Mouse (Mus musculus): ENCODE measurements around the gene Hist1h4f. TPM values are rescaled to one million over a fixed set of nuclear protein-coding genes. Genes with fewer than 3 reads are reported as not detected.

Gene Hist1h4f
- polyA plus RNA-seq, 1 experiment from 2014 or later, result not detected

Other genes starting within 250 kb of the Hist1h4f start
- 7.0 TPM for gene Zfp322a, start 182.4 kb downstream of the Hist1h4f start, polyA plus RNA-seq (2014; fragmentation: Illumina TruSeq; extraction: RNeasy Lipid Tissue Mini Kit (QIAGEN cat#74804); ENCODE audit: insufficient read depth, low read depth, low replicate concordance)
- gene Abt1, start 127.8 kb downstream of the Hist1h4f start, polyA plus RNA-seq (2014; fragmentation: Illumina TruSeq; extraction: RNeasy Lipid Tissue Mini Kit (QIAGEN cat#74804); ENCODE audit: insufficient read depth, low read depth, low replicate concordance), result 4.5 TPM
- not detected for gene Btn1a1, start 85.7 kb downstream of the Hist1h4f start, polyA plus RNA-seq (2014; fragmentation: Illumina TruSeq; extraction: RNeasy Lipid Tissue Mini Kit (QIAGEN cat#74804); ENCODE audit: insufficient read depth, low read depth, low replicate concordance)
- gene Btn2a2, start 62.8 kb downstream of the Hist1h4f start, polyA plus RNA-seq (2014; fragmentation: Illumina TruSeq; extraction: RNeasy Lipid Tissue Mini Kit (QIAGEN cat#74804); ENCODE audit: insufficient read depth, low read depth, low replicate concordance), result not detected
- 16.1 TPM for gene Hist1h4h, start 20.6 kb downstream of the Hist1h4f start, polyA plus RNA-seq (2014; fragmentation: Illumina TruSeq; extraction: RNeasy Lipid Tissue Mini Kit (QIAGEN cat#74804); ENCODE audit: insufficient read depth, low read depth, low replicate concordance)
- gene Hist1h2af, start 17.7 kb downstream of the Hist1h4f start, polyA plus RNA-seq (2014; fragmentation: Illumina TruSeq; extraction: RNeasy Lipid Tissue Mini Kit (QIAGEN cat#74804); ENCODE audit: insufficient read depth, low read depth, low replicate concordance), result not detected
- gene Hist1h3g, start 16.2 kb downstream of the Hist1h4f start, polyA plus RNA-seq (2014; fragmentation: Illumina TruSeq; extraction: RNeasy Lipid Tissue Mini Kit (QIAGEN cat#74804); ENCODE audit: insufficient read depth, low read depth, low replicate concordance), result not detected
- 0.28 TPM for gene Hist1h2bh, start 8.3 kb downstream of the Hist1h4f start, polyA plus RNA-seq (2014; fragmentation: Illumina TruSeq; extraction: RNeasy Lipid Tissue Mini Kit (QIAGEN cat#74804); ENCODE audit: insufficient read depth, low read depth, low replicate concordance)
- gene Hist1h3f, start 7.6 kb downstream of the Hist1h4f start, polyA plus RNA-seq (2014; fragmentation: Illumina TruSeq; extraction: RNeasy Lipid Tissue Mini Kit (QIAGEN cat#74804); ENCODE audit: insufficient read depth, low read depth, low replicate concordance), result not detected
- gene Hist1h1d, start 1.6 kb upstream of the Hist1h4f start, polyA plus RNA-seq (2014; fragmentation: Illumina TruSeq; extraction: RNeasy Lipid Tissue Mini Kit (QIAGEN cat#74804); ENCODE audit: insufficient read depth, low read depth, low replicate concordance), result 0.08 TPM
- not detected for gene Hist1h3e, start 10.7 kb upstream of the Hist1h4f start, polyA plus RNA-seq (2014; fragmentation: Illumina TruSeq; extraction: RNeasy Lipid Tissue Mini Kit (QIAGEN cat#74804); ENCODE audit: insufficient read depth, low read depth, low replicate concordance)
- gene Hist1h2ae, start 19.6 kb upstream of the Hist1h4f start, polyA plus RNA-seq (2014; fragmentation: Illumina TruSeq; extraction: RNeasy Lipid Tissue Mini Kit (QIAGEN cat#74804); ENCODE audit: insufficient read depth, low read depth, low replicate concordance), result not detected
- 1.5 TPM for gene Hist1h2bg, start 19.7 kb upstream of the Hist1h4f start, polyA plus RNA-seq (2014; fragmentation: Illumina TruSeq; extraction: RNeasy Lipid Tissue Mini Kit (QIAGEN cat#74804); ENCODE audit: insufficient read depth, low read depth, low replicate concordance)
- not detected for gene Hist1h2bf, start 22.5 kb upstream of the Hist1h4f start, polyA plus RNA-seq (2014; fragmentation: Illumina TruSeq; extraction: RNeasy Lipid Tissue Mini Kit (QIAGEN cat#74804); ENCODE audit: insufficient read depth, low read depth, low replicate concordance)
- gene Hist1h2ad, start 22.7 kb upstream of the Hist1h4f start, polyA plus RNA-seq (2014; fragmentation: Illumina TruSeq; extraction: RNeasy Lipid Tissue Mini Kit (QIAGEN cat#74804); ENCODE audit: insufficient read depth, low read depth, low replicate concordance), result not detected
- gene Hist1h3d, start 24.1 kb upstream of the Hist1h4f start, polyA plus RNA-seq (2014; fragmentation: Illumina TruSeq; extraction: RNeasy Lipid Tissue Mini Kit (QIAGEN cat#74804); ENCODE audit: insufficient read depth, low read depth, low replicate concordance), result 1.1 TPM
- not detected for gene Hist1h4d, start 29.9 kb upstream of the Hist1h4f start, polyA plus RNA-seq (2014; fragmentation: Illumina TruSeq; extraction: RNeasy Lipid Tissue Mini Kit (QIAGEN cat#74804); ENCODE audit: insufficient read depth, low read depth, low replicate concordance)
- gene Hist1h2be, start 69.5 kb upstream of the Hist1h4f start, polyA plus RNA-seq (2014; fragmentation: Illumina TruSeq; extraction: RNeasy Lipid Tissue Mini Kit (QIAGEN cat#74804); ENCODE audit: insufficient read depth, low read depth, low replicate concordance), result 2.7 TPM
- 0.40 TPM for gene Hist1h1e, start 70.9 kb upstream of the Hist1h4f start, polyA plus RNA-seq (2014; fragmentation: Illumina TruSeq; extraction: RNeasy Lipid Tissue Mini Kit (QIAGEN cat#74804); ENCODE audit: insufficient read depth, low read depth, low replicate concordance)
- 0.25 TPM for gene Hist1h2ac, start 132.3 kb upstream of the Hist1h4f start, polyA plus RNA-seq (2014; fragmentation: Illumina TruSeq; extraction: RNeasy Lipid Tissue Mini Kit (QIAGEN cat#74804); ENCODE audit: insufficient read depth, low read depth, low replicate concordance)
- gene Hist1h2bc, start 132.6 kb upstream of the Hist1h4f start, polyA plus RNA-seq (2014; fragmentation: Illumina TruSeq; extraction: RNeasy Lipid Tissue Mini Kit (QIAGEN cat#74804); ENCODE audit: insufficient read depth, low read depth, low replicate concordance), result 123 TPM
- gene Hist1h1t, start 144.2 kb upstream of the Hist1h4f start, polyA plus RNA-seq (2014; fragmentation: Illumina TruSeq; extraction: RNeasy Lipid Tissue Mini Kit (QIAGEN cat#74804); ENCODE audit: insufficient read depth, low read depth, low replicate concordance), result not detected
- 0.68 TPM for gene Hist1h4c, start 146.8 kb upstream of the Hist1h4f start, polyA plus RNA-seq (2014; fragmentation: Illumina TruSeq; extraction: RNeasy Lipid Tissue Mini Kit (QIAGEN cat#74804); ENCODE audit: insufficient read depth, low read depth, low replicate concordance)
- gene Hfe, start 159.2 kb upstream of the Hist1h4f start, polyA plus RNA-seq (2014; fragmentation: Illumina TruSeq; extraction: RNeasy Lipid Tissue Mini Kit (QIAGEN cat#74804); ENCODE audit: insufficient read depth, low read depth, low replicate concordance), result 21.9 TPM
- 58.8 TPM for gene Hist1h1c, start 187.2 kb upstream of the Hist1h4f start, polyA plus RNA-seq (2014; fragmentation: Illumina TruSeq; extraction: RNeasy Lipid Tissue Mini Kit (QIAGEN cat#74804); ENCODE audit: insufficient read depth, low read depth, low replicate concordance)
- not detected for gene Hist1h3c, start 194.0 kb upstream of the Hist1h4f start, polyA plus RNA-seq (2014; fragmentation: Illumina TruSeq; extraction: RNeasy Lipid Tissue Mini Kit (QIAGEN cat#74804); ENCODE audit: insufficient read depth, low read depth, low replicate concordance)
- gene Hist1h2bb, start 195.1 kb upstream of the Hist1h4f start, polyA plus RNA-seq (2014; fragmentation: Illumina TruSeq; extraction: RNeasy Lipid Tissue Mini Kit (QIAGEN cat#74804); ENCODE audit: insufficient read depth, low read depth, low replicate concordance), result not detected
- not detected for gene Hist1h2ab, start 199.5 kb upstream of the Hist1h4f start, polyA plus RNA-seq (2014; fragmentation: Illumina TruSeq; extraction: RNeasy Lipid Tissue Mini Kit (QIAGEN cat#74804); ENCODE audit: insufficient read depth, low read depth, low replicate concordance)
- not detected for gene Hist1h3b, start 200.6 kb upstream of the Hist1h4f start, polyA plus RNA-seq (2014; fragmentation: Illumina TruSeq; extraction: RNeasy Lipid Tissue Mini Kit (QIAGEN cat#74804); ENCODE audit: insufficient read depth, low read depth, low replicate concordance)
- gene Hist1h4b, start 205.4 kb upstream of the Hist1h4f start, polyA plus RNA-seq (2014; fragmentation: Illumina TruSeq; extraction: RNeasy Lipid Tissue Mini Kit (QIAGEN cat#74804); ENCODE audit: insufficient read depth, low read depth, low replicate concordance), result not detected
- gene Hist1h4a, start 209.6 kb upstream of the Hist1h4f start, polyA plus RNA-seq (2014; fragmentation: Illumina TruSeq; extraction: RNeasy Lipid Tissue Mini Kit (QIAGEN cat#74804); ENCODE audit: insufficient read depth, low read depth, low replicate concordance), result not detected
- not detected for gene Hist1h3a, start 210.7 kb upstream of the Hist1h4f start, polyA plus RNA-seq (2014; fragmentation: Illumina TruSeq; extraction: RNeasy Lipid Tissue Mini Kit (QIAGEN cat#74804); ENCODE audit: insufficient read depth, low read depth, low replicate concordance)
- not detected for gene Hist1h1a, start 212.0 kb upstream of the Hist1h4f start, polyA plus RNA-seq (2014; fragmentation: Illumina TruSeq; extraction: RNeasy Lipid Tissue Mini Kit (QIAGEN cat#74804); ENCODE audit: insufficient read depth, low read depth, low replicate concordance)
- gene Trim38, start 218.3 kb upstream of the Hist1h4f start, polyA plus RNA-seq (2014; fragmentation: Illumina TruSeq; extraction: RNeasy Lipid Tissue Mini Kit (QIAGEN cat#74804); ENCODE audit: insufficient read depth, low read depth, low replicate concordance), result not detected